Mouse (Mus musculus): ENCODE data around the gene Gm28079.
"Not testable (repeated sequence)": the region's sequence is repeated elsewhere in the genome, so short reads cannot be mapped to it uniquely, and the experiment has no call there.

Gm28079 gene

GRCm38 (mm10) chrY:70014799-70015198 is at the start of gene Gm28079:
Gm28079 (minus strand) TSS chrY:70014899.
- DNase-seq (ENCODE audit: low read depth), result not testable (repeated sequence)

Data from 416B (cell line).